Mouse (Mus musculus) CH12.LX (cell line): ENCODE data around the gene Card19. TPM values are rescaled to one million over a fixed set of nuclear protein-coding genes. Genes with fewer than 3 reads are reported as not detected.

Experiments used
- DNase-seq: peaks from one replicate; pipeline ENCODE4 v3.0.0-alpha.2; 2013; ENCODE audit errors: extremely low read depth
- H3K27ac ChIP-seq: 2 replicates; pipeline ENCODE4 v1.5.1; 2012; ENCODE audit warnings: low read depth, mild to moderate bottlenecking, control low read depth, moderate library complexity; ENCODE audit not compliant: insufficient read depth
- H3K27me3 ChIP-seq: replicated peaks from 2 replicates; pipeline ENCODE3; 2012; ENCODE audit warnings: inconsistent platforms
- H3K36me3 ChIP-seq, 2 experiments: replicated peaks in 1 of 2; 2 replicates each; pipeline versions ENCODE3 to v1.6.1; 2012; ENCODE audit warnings: inconsistent platforms in 1 of 2, low read length in 1 of 2, mild to moderate bottlenecking in 1 of 2, mixed read lengths in 1 of 2, moderate library complexity in 1 of 2; ENCODE audit not compliant: control insufficient read depth in 1 of 2, insufficient read depth in 1 of 2
- H3K4me1 ChIP-seq, 2 experiments: 2 replicates each; pipeline ENCODE4 v1.6.1; 2012; ENCODE audit warnings: inconsistent platforms in 1 of 2, moderate library complexity in 1 of 2; ENCODE audit not compliant: insufficient read depth in 2 of 2, control insufficient read depth in 1 of 2
- H3K4me2 ChIP-seq: 2 replicates; pipeline ENCODE4 v1.6.1; 2012; ENCODE audit warnings: low read depth, mild to moderate bottlenecking, control low read depth; ENCODE audit not compliant: poor library complexity, insufficient read depth, severe bottlenecking
- H3K4me3 ChIP-seq, 3 experiments: fragments of 150-350 bp in 1 of 3; sonication (generic) in 1 of 3; replicated peaks in 1 of 3; 2 replicates each; pipeline versions ENCODE3 to v1.5.1; 2011 to 2012; ENCODE audit warnings: low read depth in 2 of 3, low read length in 2 of 3, mild to moderate bottlenecking in 2 of 3, moderate library complexity in 2 of 3, control low read depth in 1 of 3, improper control_type of control experiment in 1 of 3, inconsistent platforms in 1 of 3, mixed read lengths in 1 of 3; ENCODE audit not compliant: poor library complexity in 1 of 3
- H3K79me2 ChIP-seq: replicated peaks from 2 replicates; pipeline ENCODE4 v1.6.1; 2012; ENCODE audit warnings: mild to moderate bottlenecking, moderate library complexity; ENCODE audit not compliant: control insufficient read depth, poor library complexity, insufficient read depth, severe bottlenecking; ENCODE audit errors: extremely low read depth
- H3K9ac ChIP-seq: 2 replicates; pipeline ENCODE4 v1.6.1; 2012; ENCODE audit warnings: low read depth, mild to moderate bottlenecking, control low read depth, moderate library complexity; ENCODE audit not compliant: insufficient read depth
- H3K9me3 ChIP-seq: replicated peaks from 2 replicates; pipeline ENCODE3; 2012; ENCODE audit warnings: low read length, inconsistent platforms, mixed read lengths
- BHLHE40 ChIP-seq: IDR thresholded peaks from 2 replicates; pipeline ENCODE4 v1.6.1; 2011; ENCODE audit warnings: mild to moderate bottlenecking, low read depth, low read length, improper control_type of control experiment
- ETS1 ChIP-seq: conservative IDR thresholded peaks from 2 replicates; pipeline ENCODE4 v1.6.1; 2012; ENCODE audit warnings: low read depth, mild to moderate bottlenecking, inconsistent platforms, low read length, improper control_type of control experiment, moderate library complexity
- HCFC1 ChIP-seq: IDR thresholded peaks from 2 replicates; pipeline ENCODE4 v1.6.1; 2012; ENCODE audit warnings: low read depth, mild to moderate bottlenecking, inconsistent platforms, low read length, improper control_type of control experiment
- IRF4 ChIP-seq: IDR thresholded peaks from 2 replicates; pipeline ENCODE4 v1.6.1; 2014; ENCODE audit warnings: low read depth, mild to moderate bottlenecking, inconsistent platforms, low read length, improper control_type of control experiment
- KAT2A ChIP-seq: IDR thresholded peaks from 2 replicates; pipeline ENCODE4 v1.6.1; 2012; ENCODE audit warnings: low read length, improper control_type of control experiment, inconsistent platforms; ENCODE audit not compliant: insufficient replicate concordance
- MAFK ChIP-seq: IDR thresholded peaks from 2 replicates; pipeline ENCODE4 v1.6.1; 2011; ENCODE audit warnings: low read length, improper control_type of control experiment; ENCODE audit not compliant: insufficient replicate concordance
- MAX ChIP-seq: IDR thresholded peaks from 2 replicates; pipeline ENCODE4 v1.6.1; 2011; ENCODE audit warnings: low read length, improper control_type of control experiment
- MAZ ChIP-seq: IDR thresholded peaks from 2 replicates; pipeline ENCODE4 v1.6.1; 2012; ENCODE audit warnings: low read depth, mild to moderate bottlenecking, inconsistent platforms, low read length, improper control_type of control experiment, moderate library complexity
- PAX5 ChIP-seq: IDR thresholded peaks from 2 replicates; pipeline ENCODE4 v1.6.1; 2012; ENCODE audit warnings: low read length, inconsistent platforms, mixed read lengths
- POLR2AphosphoS2 ChIP-seq: IDR thresholded peaks from 2 replicates; pipeline ENCODE4 v1.6.1; 2011; ENCODE audit warnings: low read depth, low read length, improper control_type of control experiment
- RAD21 ChIP-seq: IDR thresholded peaks from 2 replicates; pipeline ENCODE4 v1.6.1; 2011; ENCODE audit warnings: low read depth, mild to moderate bottlenecking, low read length, improper control_type of control experiment, moderate library complexity
- SMC3 ChIP-seq: IDR thresholded peaks from 2 replicates; pipeline ENCODE4 v1.6.1; 2011; ENCODE audit warnings: low read depth, low read length, improper control_type of control experiment
- UBTF ChIP-seq: IDR thresholded peaks from 2 replicates; pipeline ENCODE4 v1.6.1; 2012; ENCODE audit warnings: low read depth, mild to moderate bottlenecking, inconsistent platforms, low read length, improper control_type of control experiment, moderate library complexity
- USF1 ChIP-seq: IDR thresholded peaks from 2 replicates; pipeline ENCODE4 v1.6.1; 2014; ENCODE audit warnings: low read depth, mild to moderate bottlenecking, inconsistent platforms, low read length, improper control_type of control experiment
- USF2 ChIP-seq: conservative IDR thresholded peaks from 2 replicates; pipeline ENCODE4 v1.6.1; 2011; ENCODE audit warnings: low read depth, low read length, improper control_type of control experiment
- ZC3H11A ChIP-seq: IDR thresholded peaks from 2 replicates; pipeline ENCODE4 v1.6.1; 2012; ENCODE audit warnings: low read depth, mild to moderate bottlenecking, inconsistent platforms, low read length, improper control_type of control experiment
- dilution Hi-C: fragments of 300-500 bp; cut with MboI; formaldehyde crosslinking; loops from 2 replicates; pipeline ENCODE4 v1.14.3; 2020; ENCODE audit warnings: low sequenced_read_pairs; ENCODE audit not compliant: extremely low pct_unique_long_range_greater_than_20kb, extremely low pct_ligation_motif_present
- in situ Hi-C: fragments of 300-500 bp; cut with MboI; formaldehyde crosslinking; loops from 3 replicates; pipeline ENCODE4 v1.14.3; 2019; ENCODE audit warnings: low sequenced_read_pairs, low pct_ligation_motif_present, low pct_unique_long_range_greater_than_20kb, mixed read lengths
- polyA plus RNA-seq: library from polyadenylated mRNA; unstranded; fragments of >175 nt; gene quantifications from 2 replicates; pipeline ENCODE4 v1.2.1, GENCODE M21; 2012; ENCODE audit warnings: low read depth; ENCODE audit not compliant: insufficient read length
- total RNA-seq, 2 experiments: library from RNA; depleted of rRNA; stranded (reverse); fragments of 300-350 nt in 1 of 2; fragments of >200 nt in 1 of 2; gene quantifications; 2 replicates each; pipeline ENCODE4 v1.2.3; 2012 to 2014

Card19 gene
- total and polyA plus RNA-seq, 3 experiments: 3.9 to 9.3 (median 5.2) TPM

GRCm38 (mm10) chr13:49202556-49202955 is 13.3 kb downstream of the Card19 start:
- Histone ChIP-seq H3K9ac (no peak overlapping the region), H3K27me3 (no peaks in the 10 kb centered on the region), H3K4me2 (no peak overlapping the region), H3K36me3 (peaks cover 0 to 12% of the 10 kb centered on the region in 2 experiments), H3K79me2 (no peaks in the 10 kb centered on the region), H3K4me1 (peaks cover 4 to 22% of the 10 kb centered on the region in 2 experiments), H3K27ac (no peak overlapping the region), H3K9me3 (no peaks in the 10 kb centered on the region), H3K4me3 (no peak overlapping the region)
- DNase-seq: no peak
- in situ Hi-C loops (no loop called here), dilution Hi-C loops (no loop called here)
- TF ChIP-seq HCFC1 (no peak), PAX5 (no peak), ETS1 (no peak), SMC3 (no peak), KAT2A (no peak), IRF4 (no peak), USF2 (no peak), ZC3H11A (no peak), POLR2AphosphoS2 (no peak), USF1 (no peak), UBTF (no peak), BHLHE40 (no peak), MAFK (no peak), MAZ (no peak)

GRCm38 (mm10) chr13:49200688-49201087 is 15.1 kb downstream of the Card19 start:
- Histone ChIP-seq H3K4me1 (peaks cover 4 to 27% of the 10 kb centered on the region in 2 experiments), H3K36me3 (peaks cover 2 to 22% of the 10 kb centered on the region in 2 experiments), H3K27ac (no peak overlapping the region), H3K79me2 (no peaks in the 10 kb centered on the region), H3K9me3 (no peaks in the 10 kb centered on the region), H3K9ac (no peak overlapping the region), H3K27me3 (no peaks in the 10 kb centered on the region), H3K4me2 (no peak overlapping the region), H3K4me3 (no peak overlapping the region)
- dilution Hi-C loops: no loop called here
- in situ Hi-C loops: no loop called here
- no peak for TF ChIP-seq RAD21
- no peak for TF ChIP-seq USF1
- no peak for TF ChIP-seq ZC3H11A
- no peak for TF ChIP-seq MAX
- TF ChIP-seq BHLHE40: peak; percentile 69
- no peak for DNase-seq
